Mouse (Mus musculus) thymus, adult 18-20 months (tissue): ENCODE measurements around the gene Inpp5d.
A peak's percentile ranks its signal among the peaks of the same experiment; 100 is the strongest.

ENCODE experiments used
- DNase-seq, 2 experiments: peaks; one replicate each; pipeline ENCODE4 v3.0.0; 2022; ENCODE audit warnings: mixed read lengths in 2 of 2

The Inpp5d gene

DNA sequence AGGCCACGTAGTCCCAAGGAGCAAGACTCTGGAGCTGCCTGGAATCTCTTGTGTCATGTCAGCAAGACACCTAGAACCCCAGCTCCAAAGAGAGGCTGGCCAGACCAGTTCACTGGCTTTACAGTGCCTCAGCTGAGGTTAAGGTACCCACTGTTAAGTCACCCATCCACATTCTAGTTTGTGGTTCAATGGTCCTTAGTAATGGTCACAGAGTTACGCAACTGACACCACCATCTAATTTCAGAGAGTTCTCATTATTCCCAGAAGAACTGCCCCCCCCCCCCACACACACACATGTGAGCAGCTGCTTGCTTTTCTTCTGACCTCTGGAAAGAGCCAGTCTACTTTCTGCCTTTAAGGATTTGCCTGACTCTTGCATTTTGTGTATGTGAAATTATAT lies 4.7 kb downstream of the Inpp5d start:
- DNase-seq = no peak

DNA sequence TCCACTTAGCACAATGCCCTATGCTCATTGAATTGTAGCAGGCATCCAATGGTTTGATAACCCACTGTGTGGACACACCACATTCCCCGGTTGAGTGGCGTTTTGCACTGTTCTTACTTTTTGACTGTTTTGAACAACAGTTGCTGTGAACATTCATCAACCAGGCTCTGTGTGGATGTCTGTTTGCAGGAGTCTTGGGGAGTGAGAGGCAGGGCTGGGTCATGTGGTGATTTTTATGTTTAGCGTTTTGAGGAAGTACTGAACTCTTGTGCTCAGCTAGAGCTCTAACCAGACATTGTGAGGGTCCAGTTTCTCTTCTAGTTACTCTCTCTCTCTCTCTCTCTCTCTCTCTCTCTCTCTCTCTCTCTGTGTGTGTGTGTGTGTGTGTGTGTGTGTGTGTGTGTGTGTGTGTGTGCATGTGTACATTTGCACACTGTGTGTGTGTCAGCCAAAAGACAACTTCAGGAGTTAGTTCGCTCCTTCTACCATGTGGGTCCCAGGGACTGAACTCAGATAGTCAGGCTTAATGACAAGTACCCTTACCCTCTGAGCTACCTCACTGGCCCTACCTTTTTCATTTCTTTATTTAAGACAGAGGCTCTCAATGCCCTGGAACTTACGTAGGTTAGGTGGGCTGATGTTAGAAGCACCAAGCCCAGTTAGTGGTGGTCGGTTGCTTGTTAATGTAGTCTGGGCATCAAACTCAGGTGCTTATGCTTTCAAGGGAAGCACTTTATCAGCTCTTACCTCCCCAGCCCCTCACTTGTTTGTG lies 5.3 kb downstream of the Inpp5d start:
- DNase-seq = no peak

DNA sequence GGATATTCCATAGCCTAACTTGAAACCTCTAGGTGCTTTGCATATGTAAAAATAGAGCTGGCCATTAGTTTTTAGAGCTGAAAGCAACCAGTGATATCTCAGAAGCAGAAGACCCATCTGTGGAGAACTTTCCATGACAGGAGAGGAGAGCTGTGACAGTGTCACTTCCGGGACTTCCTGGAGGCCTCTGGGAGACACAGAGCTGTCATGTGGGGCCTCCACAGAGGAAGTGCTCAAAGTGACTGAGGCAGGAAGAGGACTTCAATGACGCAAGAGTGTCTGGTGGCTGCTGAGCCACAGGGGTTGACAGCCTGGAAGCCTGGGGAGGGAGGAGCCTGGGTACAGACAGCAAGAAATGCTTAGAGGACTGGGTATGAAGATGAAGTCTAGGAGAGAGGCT lies 6.2 kb downstream of the Inpp5d start:
- peak; percentile 76 to 88 for DNase-seq

DNA sequence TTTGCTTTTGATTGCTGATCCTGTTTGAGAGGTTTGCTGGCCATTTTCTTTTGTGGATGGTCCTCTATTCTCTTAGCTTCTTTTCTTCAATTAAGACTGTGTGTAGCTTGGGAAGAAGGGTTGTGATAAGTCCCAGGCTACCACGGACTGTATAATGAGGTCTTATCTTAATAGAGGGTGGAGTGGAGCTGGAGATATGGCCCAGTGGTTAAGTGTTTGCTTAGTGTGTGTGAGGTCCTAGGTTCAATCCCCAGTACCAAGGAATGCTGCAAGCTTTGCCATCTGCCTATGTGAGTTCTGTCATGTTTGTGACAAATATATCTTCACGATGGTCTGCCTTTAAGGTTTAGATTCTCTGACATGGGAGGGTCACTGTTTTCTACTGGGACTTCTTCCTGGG lies 8.0 kb downstream of the Inpp5d start:
- DNase-seq = no peak

DNA sequence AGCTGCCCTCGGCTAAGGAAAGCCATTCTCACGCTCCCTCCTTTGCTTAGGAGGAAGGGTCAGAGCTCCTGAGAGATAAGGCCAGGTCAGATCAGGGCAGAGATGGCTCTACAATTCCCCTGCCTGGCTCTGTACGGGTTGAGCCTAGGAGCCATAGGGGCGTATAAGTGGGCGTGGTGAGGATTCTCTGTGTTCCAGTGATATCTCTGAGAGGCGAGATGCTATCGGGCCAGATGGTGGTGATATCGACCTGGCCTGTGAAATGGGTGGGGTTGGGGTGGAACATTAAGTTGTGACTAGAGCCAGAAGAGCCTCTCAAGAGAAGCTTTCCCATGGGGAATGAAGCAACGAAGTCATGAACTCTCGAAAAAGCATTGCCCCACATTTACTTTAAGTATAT lies 11.5 kb downstream of the Inpp5d start:
- DNase-seq = no peak

- no peak for DNase-seq
Measured at GRCm38 (mm10) chr1:87632163-87632562, 12.1 kb downstream of the Inpp5d start.

- DNase-seq = peak in 1 of 2 experiments; percentile 30
Measured at GRCm38 (mm10) chr1:87636716-87637117, 16.6 kb downstream of the Inpp5d start.

DNA sequence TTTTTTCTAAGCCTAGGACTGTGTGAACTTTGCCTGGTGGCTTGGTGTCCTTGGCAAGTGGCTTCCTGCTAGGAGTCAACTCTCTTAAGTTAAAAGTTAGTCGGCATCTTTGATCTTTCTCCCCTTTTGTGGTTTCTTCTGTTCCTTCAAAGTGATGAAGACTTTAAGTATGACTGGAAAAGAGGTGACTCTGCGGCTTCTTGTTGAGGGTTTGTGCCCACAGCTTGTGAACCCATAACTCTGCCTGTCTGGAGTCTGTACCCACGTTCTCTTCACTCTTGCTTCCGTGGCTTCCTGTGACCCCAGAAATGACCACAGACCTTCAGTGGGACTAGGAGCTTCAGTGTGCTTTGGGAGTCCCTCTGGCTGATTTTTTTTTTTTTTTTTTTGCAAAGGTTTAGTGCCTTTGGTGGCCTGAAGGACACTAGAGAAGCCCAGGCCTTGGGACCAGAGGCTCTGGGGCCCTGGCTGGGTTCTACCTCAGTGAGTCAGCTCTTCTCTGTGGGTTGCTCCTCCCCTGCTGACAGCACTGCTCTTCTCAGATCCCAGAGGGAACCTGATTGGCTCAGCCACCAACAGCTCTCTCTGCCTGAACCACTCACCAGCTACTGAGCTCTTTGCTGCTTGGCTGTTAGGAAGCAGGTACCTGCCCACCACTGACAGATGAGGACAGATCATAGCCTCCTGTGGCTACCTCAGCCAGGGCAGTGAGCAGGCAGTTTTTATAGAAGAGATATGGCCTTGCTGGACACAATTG lies 17.2 kb downstream of the Inpp5d start:
- peak in 1 of 2 experiments; percentile 55 for DNase-seq

DNA sequence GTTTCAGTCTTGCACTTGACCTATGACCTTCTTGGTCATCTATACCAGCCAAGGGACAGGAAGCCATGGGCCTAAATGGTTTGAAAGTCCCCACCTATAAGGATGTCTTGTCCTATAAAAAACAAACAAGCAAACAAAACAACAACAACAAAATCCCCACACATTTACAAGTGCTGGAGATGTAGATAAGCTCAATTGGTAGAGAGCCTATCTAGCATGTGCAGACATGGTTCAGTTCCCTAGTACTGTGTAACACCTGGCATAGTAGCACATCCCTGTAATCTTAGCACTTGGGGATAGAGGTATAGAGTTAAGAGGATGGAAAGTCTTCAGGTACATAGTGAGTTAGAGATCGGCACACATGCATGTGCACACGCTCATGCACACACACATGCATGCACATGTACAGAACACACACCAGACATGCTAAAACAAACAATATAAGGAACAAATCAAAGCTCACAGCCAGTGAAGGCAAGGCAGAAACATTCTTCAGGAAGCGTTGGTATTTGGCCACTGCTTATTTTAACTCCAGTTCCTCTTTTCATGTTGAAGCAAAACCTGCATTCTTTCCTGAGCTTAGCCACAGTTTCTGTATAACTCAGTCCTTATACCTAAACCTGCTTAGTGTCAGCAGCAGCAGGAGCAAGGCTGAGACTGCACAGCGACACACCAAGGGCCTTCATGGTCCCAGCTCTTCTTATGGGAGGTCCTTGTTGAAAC lies 17.9 kb downstream of the Inpp5d start:
- no peak for DNase-seq

DNA sequence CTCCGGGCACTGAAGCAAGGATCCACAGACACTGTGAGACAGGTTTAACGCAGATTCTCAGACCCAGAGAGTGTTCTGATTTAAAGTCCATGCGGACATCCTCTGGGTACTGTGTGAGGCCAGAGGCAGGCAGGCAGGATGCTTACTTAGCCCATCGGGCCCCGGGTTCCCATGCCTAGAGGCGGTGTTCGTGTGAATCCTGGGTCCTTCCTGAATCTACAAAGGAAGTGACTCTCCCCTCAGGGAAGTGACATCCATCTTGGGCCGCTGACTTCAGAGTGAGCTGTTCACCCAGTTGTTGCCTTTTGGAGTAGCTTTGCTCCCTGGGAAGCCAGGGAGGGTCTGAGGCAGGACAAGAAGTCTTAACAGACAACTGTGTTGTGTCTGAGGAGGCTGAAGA lies 19.6 kb downstream of the Inpp5d start:
- DNase-seq = no peak

- no peak for DNase-seq
Measured at GRCm38 (mm10) chr1:87640165-87640661, 20.1 kb downstream of the Inpp5d start.

- DNase-seq = no peak
Measured at GRCm38 (mm10) chr1:87643016-87643415, 22.9 kb downstream of the Inpp5d start.

GRCm38 (mm10) chr1:87645041-87645440 lies 24.9 kb downstream of the Inpp5d start:
- DNase-seq = no peak

DNA sequence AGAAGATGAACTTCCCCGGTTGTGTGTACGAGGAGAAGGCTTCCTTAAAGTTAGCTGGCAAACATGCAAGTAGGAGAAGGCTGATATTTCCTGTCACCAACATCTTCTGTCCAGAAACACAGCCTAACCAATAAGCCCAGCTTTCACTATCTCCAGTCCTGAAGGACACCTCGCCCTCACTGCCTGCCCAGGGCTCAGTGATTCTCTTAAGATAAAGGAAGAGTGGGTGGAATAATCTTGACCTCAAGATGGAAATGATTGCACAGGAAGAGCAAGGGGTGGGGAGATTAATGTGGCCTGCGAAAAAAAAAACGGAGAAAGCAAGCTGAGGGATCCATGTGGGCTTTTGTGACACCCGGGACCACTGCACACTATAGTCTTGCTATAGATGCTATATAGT lies 25.6 kb downstream of the Inpp5d start:
- DNase-seq = no peak

- no peak for DNase-seq
Measured at GRCm38 (mm10) chr1:87647820-87648219, 27.7 kb downstream of the Inpp5d start.

DNA sequence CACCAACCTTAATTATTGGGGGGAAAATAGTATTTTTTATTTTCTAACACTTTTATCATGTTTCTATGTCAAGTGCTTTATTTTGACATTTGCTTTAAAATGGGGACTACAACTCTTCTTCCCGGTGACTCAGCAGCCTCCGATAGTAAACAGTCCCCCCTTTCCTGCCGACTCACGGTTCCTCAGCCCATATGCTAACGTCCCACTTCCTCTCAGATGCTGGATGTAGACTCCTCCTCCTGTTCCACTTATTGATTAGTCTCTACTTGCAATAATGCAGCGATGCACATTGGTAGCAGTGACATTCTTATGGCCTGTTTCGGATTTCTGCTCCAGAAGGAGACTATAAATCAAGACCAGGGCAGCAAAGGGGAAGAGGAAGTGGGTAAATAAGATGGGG lies 28.5 kb downstream of the Inpp5d start:
- no peak for DNase-seq

GRCm38 (mm10) chr1:87649219-87649805 lies 29.2 kb downstream of the Inpp5d start:
- DNase-seq = no peak

GRCm38 (mm10) chr1:87649958-87650474 lies 29.9 kb downstream of the Inpp5d start:
- DNase-seq = no peak

- DNase-seq = peak; percentile 17 to 52
Measured at GRCm38 (mm10) chr1:87650611-87651079, 30.5 kb downstream of the Inpp5d start.

- DNase-seq = no peak
Measured at GRCm38 (mm10) chr1:87651436-87651835, 31.3 kb downstream of the Inpp5d start.

DNA sequence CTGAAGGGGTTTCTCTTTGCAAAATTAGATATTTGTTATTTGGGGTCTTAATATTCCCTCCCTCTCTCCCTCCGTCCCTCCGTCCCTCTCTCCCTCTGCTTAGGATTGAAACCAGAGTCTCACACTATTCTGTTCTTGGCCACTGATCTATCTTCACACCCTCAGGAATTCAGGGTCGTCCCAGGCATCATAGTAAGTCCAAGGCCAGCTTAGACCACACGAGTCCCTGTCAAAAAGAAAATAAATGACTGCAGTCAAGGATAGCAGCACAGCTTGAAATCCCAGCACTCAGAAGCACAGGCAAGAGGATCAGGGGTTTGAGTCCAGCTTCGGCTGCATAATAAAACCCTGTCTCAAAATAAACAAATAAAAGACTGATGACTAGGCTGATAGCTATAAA lies 35.0 kb downstream of the Inpp5d start:
- DNase-seq = no peak

DNA sequence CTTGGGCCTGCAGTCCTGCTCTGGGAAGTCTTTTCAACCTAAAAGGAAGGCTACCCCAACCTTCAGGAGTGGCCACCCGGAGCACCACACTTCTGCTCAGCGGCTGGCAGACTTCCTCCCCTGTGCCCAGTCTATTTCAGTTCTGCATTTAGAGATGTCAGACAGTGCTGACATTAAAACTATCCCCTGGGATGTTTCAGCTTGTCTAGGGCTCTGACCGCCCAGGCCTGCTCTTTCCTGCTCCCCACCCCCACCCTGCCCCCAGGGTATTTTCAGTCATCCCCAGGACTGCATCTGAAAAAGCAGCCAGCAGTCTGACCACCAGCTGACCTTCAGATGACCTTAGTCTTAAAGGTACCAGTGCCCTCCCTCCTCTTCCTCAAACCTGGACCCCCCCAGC lies 38.0 kb downstream of the Inpp5d start:
- DNase-seq = no peak

DNA sequence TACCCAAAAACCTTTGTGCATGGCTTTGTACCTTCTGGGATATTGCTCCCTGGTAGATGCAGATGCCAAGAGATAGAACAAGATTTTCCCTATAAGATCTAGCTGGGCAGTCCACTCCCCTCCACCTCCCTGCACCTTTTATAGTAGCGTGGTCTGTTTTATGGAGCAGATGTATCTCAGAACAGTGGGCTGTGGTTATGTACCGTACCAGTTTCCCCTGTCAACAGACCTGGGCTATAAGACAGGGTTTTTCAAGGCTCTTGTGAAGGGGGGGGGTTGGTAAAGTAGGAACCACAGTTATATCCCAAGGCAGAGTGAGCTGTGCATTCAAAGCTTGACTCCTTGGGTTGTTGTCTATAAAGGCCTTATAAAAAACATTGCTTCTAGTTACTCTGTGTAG lies 38.4 kb downstream of the Inpp5d start:
- no peak for DNase-seq
